Mouse (Mus musculus): ENCODE data around the gene Zfp488. TPM values are rescaled to one million over a fixed set of nuclear protein-coding genes. Genes with fewer than 3 reads are reported as not detected.

Gene Zfp488
- total and polyA plus RNA-seq, 2 experiments: under 0.01 TPM; not detected in 1

GRCm38 (mm10) chr14:33931853-33932252, 46.7 kb downstream of the Zfp488 start:
- H3K4me3 ChIP-seq (ENCODE audit: insufficient read depth, low read depth, low read length): no peak overlapping the region
- no peak overlapping the region for H3K27ac ChIP-seq (replicated peaks; ENCODE audit: insufficient read depth, low read depth, low read length)
- TF ChIP-seq POLR2A (IDR thresholded peaks at IDR 0.05; ENCODE audit: extremely low read depth, insufficient read depth, low read length) (no peak), CTCF (IDR thresholded peaks at IDR 0.05; ENCODE audit: low read depth, low read length) (no peak)
- H3K4me1 ChIP-seq (ENCODE audit: control insufficient read depth, insufficient read depth, low read length): no peaks in the 10 kb centered on the region
- no peak for DNase-seq (ENCODE audit: extremely low read depth, low read depth, low spot score)
- 34% methylated on average over 17 of the region's 17 CpGs for WGBS
- H3K27me3 ChIP-seq (ENCODE audit: control insufficient read depth, insufficient read depth, low read length): peaks cover 5% of the 10 kb centered on the region; the same call in 1 of the 2 replicates
- no peak overlapping the region for H3K9ac ChIP-seq (ENCODE audit: low read depth, low read length)
- no peaks in the 10 kb centered on the region for H3K36me3 ChIP-seq (ENCODE audit: control insufficient read depth, insufficient read depth, low read length)
- H3K79me2 ChIP-seq (ENCODE audit: control insufficient read depth, insufficient read depth, low read length): no peaks in the 10 kb centered on the region

GRCm38 (mm10) chr14:33923168-33924070, 55.1 kb downstream of the Zfp488 start, which contains the start of gene Gdf10:
Gdf10 (plus strand) TSS chr14:33923587.
- Histone ChIP-seq H3K9ac (ENCODE audit: low read depth, low read length) (peak within 1 kb of the TSS; percentile 32), H3K4me3 (ENCODE audit: insufficient read depth, low read depth, low read length) (peak within 1 kb of the TSS; percentile 49), H3K36me3 (ENCODE audit: control insufficient read depth, insufficient read depth, low read length) (no peaks in the 10 kb centered on the region), H3K27ac (replicated peaks; ENCODE audit: insufficient read depth, low read depth, low read length) (no peak within 1 kb of the TSS), H3K27me3 (ENCODE audit: control insufficient read depth, insufficient read depth, low read length) (no peaks in the 10 kb centered on the region), H3K79me2 (ENCODE audit: control insufficient read depth, insufficient read depth, low read length) (no peaks in the 10 kb centered on the region), H3K4me1 (ENCODE audit: control insufficient read depth, insufficient read depth, low read length) (no peaks in the 10 kb centered on the region)
- TF ChIP-seq CTCF (IDR thresholded peaks at IDR 0.05; ENCODE audit: low read depth, low read length): no peak
- TF ChIP-seq POLR2A (IDR thresholded peaks at IDR 0.05; ENCODE audit: extremely low read depth, insufficient read depth, low read length): no peak
- 1% methylated on average over 82 of the region's 85 CpGs for WGBS
- DNase-seq (ENCODE audit: extremely low read depth, low read depth, low spot score): no peak

DNA sequence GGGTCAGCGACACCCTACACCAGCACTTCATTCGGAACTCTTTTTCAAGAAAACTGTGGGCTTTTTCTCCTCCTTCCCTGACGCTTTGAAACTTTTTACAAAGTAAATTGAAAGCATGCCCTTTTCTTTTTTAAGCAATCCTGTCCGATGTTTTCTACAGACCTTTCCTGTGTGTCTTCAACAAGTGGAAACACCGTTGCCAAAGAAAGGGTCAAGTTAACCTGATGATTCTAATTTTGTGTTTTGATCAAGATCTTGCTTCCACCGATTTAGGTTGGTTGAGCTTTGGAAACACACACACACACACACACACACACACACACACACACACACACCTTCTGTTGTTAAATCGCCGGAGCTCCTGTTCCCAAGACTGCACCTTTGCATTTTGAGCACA, 55.8 kb downstream of the Zfp488 start:
- H3K9ac ChIP-seq (ENCODE audit: low read depth, low read length): no peak overlapping the region
- H3K36me3 ChIP-seq (ENCODE audit: control insufficient read depth, insufficient read depth, low read length): no peaks in the 10 kb centered on the region
- no peak overlapping the region for H3K27ac ChIP-seq (replicated peaks; ENCODE audit: insufficient read depth, low read depth, low read length)
- no peaks in the 10 kb centered on the region for H3K27me3 ChIP-seq (ENCODE audit: control insufficient read depth, insufficient read depth, low read length)
- no peak overlapping the region for H3K4me3 ChIP-seq (ENCODE audit: insufficient read depth, low read depth, low read length)
- H3K79me2 ChIP-seq (ENCODE audit: control insufficient read depth, insufficient read depth, low read length): no peaks in the 10 kb centered on the region
- 26% methylated on average over 8 of the region's 8 CpGs for WGBS
- TF ChIP-seq CTCF (IDR thresholded peaks at IDR 0.05; ENCODE audit: low read depth, low read length): no peak
- no peak for TF ChIP-seq POLR2A (IDR thresholded peaks at IDR 0.05; ENCODE audit: extremely low read depth, insufficient read depth, low read length)
- DNase-seq (ENCODE audit: extremely low read depth, low read depth, low spot score): no peak
- no peaks in the 10 kb centered on the region for H3K4me1 ChIP-seq (ENCODE audit: control insufficient read depth, insufficient read depth, low read length)

GRCm38 (mm10) chr14:33920727-33921559, 57.6 kb downstream of the Zfp488 start:
- Histone ChIP-seq H3K27ac (replicated peaks; ENCODE audit: insufficient read depth, low read depth, low read length) (no peak overlapping the region), H3K9ac (ENCODE audit: low read depth, low read length) (no peak overlapping the region), H3K79me2 (ENCODE audit: control insufficient read depth, insufficient read depth, low read length) (no peaks in the 10 kb centered on the region), H3K4me1 (ENCODE audit: control insufficient read depth, insufficient read depth, low read length) (no peaks in the 10 kb centered on the region), H3K27me3 (ENCODE audit: control insufficient read depth, insufficient read depth, low read length) (no peaks in the 10 kb centered on the region), H3K36me3 (ENCODE audit: control insufficient read depth, insufficient read depth, low read length) (no peaks in the 10 kb centered on the region), H3K4me3 (ENCODE audit: insufficient read depth, low read depth, low read length) (no peak overlapping the region)
- WGBS: 63% methylated on average over 14 of the region's 14 CpGs
- DNase-seq (ENCODE audit: extremely low read depth, low read depth, low spot score): no peak
- TF ChIP-seq CTCF (IDR thresholded peaks at IDR 0.05; ENCODE audit: low read depth, low read length) (no peak), POLR2A (IDR thresholded peaks at IDR 0.05; ENCODE audit: extremely low read depth, insufficient read depth, low read length) (no peak)

Other genes starting within 250 kb of the Zfp488 start
- gene Gdf10, start 55.2 kb downstream of the Zfp488 start, total RNA-seq (2014; rRNA removed): 0.92 and 1.3 TPM in 2 replicates
- 3.1 and 3.6 TPM in 2 replicates for gene Gdf10, start 55.2 kb downstream of the Zfp488 start, polyA plus RNA-seq (2012; rRNA removed)
- 12.3 and 13.1 TPM in 2 replicates for gene Gdf2, start 37.7 kb downstream of the Zfp488 start, total RNA-seq (2014; rRNA removed)
- gene Gdf2, start 37.7 kb downstream of the Zfp488 start, polyA plus RNA-seq (2012; rRNA removed): 4.9 and 5.4 TPM in 2 replicates
- gene Rbp3, start 24.8 kb downstream of the Zfp488 start, total RNA-seq (2014; rRNA removed): not detected in 2 replicates
- not detected in 2 replicates for gene Rbp3, start 24.8 kb downstream of the Zfp488 start, polyA plus RNA-seq (2012; rRNA removed)
- not detected in 2 replicates for gene Gm30083, start 36.4 kb upstream of the Zfp488 start, total RNA-seq (2014; rRNA removed)
- not detected in 2 replicates for gene Gm30083, start 36.4 kb upstream of the Zfp488 start, polyA plus RNA-seq (2012; rRNA removed)
- not detected in 2 replicates for gene Gm5460, start 38.0 kb upstream of the Zfp488 start, total RNA-seq (2014; rRNA removed)
- gene Gm5460, start 38.0 kb upstream of the Zfp488 start, polyA plus RNA-seq (2012; rRNA removed): not detected in 2 replicates
- not detected in 2 replicates for gene Antxrl, start 73.9 kb upstream of the Zfp488 start, total RNA-seq (2014; rRNA removed)
- not detected in 2 replicates for gene Antxrl, start 73.9 kb upstream of the Zfp488 start, polyA plus RNA-seq (2012; rRNA removed)
- 0.07 TPM in 1 of 2 replicates, not detected in the other for gene Anxa8, start 107.2 kb upstream of the Zfp488 start, total RNA-seq (2014; rRNA removed)
- gene Anxa8, start 107.2 kb upstream of the Zfp488 start, polyA plus RNA-seq (2012; rRNA removed): not detected in 2 replicates
- gene A630023A22Rik, start 124.0 kb upstream of the Zfp488 start, total RNA-seq (2014; rRNA removed): not detected in 2 replicates
- not detected in 2 replicates for gene A630023A22Rik, start 124.0 kb upstream of the Zfp488 start, polyA plus RNA-seq (2012; rRNA removed)
- under 0.01 TPM in 1 of 2 replicates, not detected in the other for gene Npy4r, start 173.7 kb upstream of the Zfp488 start, total RNA-seq (2014; rRNA removed)
- not detected in 2 replicates for gene Npy4r, start 173.7 kb upstream of the Zfp488 start, polyA plus RNA-seq (2012; rRNA removed)
- under 0.01 and 0.09 TPM in 2 replicates for gene Gprin2, start 222.9 kb upstream of the Zfp488 start, total RNA-seq (2014; rRNA removed)
- gene Gprin2, start 222.9 kb upstream of the Zfp488 start, polyA plus RNA-seq (2012; rRNA removed): 0.01 TPM in 1 of 2 replicates, not detected in the other
- gene Syt15, start 240.8 kb upstream of the Zfp488 start, total RNA-seq (2014; rRNA removed): 0.07 and 0.09 TPM in 2 replicates
- 0.12 and 0.22 TPM in 2 replicates for gene Syt15, start 240.8 kb upstream of the Zfp488 start, polyA plus RNA-seq (2012; rRNA removed)